Mouse (Mus musculus) heart, adult 2 months (tissue): Measurements from ENCODE around the gene Elmo1. TPM values are rescaled to one million over a fixed set of nuclear protein-coding genes. Genes with fewer than 3 reads are reported as not detected.

Source experiments
- DNase-seq, 2 experiments: peaks; one replicate each; pipeline ENCODE4 v3.0.0; 2021
- H3K27ac ChIP-seq: fragments of 200-600 bp; 2 replicates; pipeline ENCODE4 v1.8.1; 2022
- H3K27me3 ChIP-seq: fragments of 200-500 bp; 2 replicates; pipeline ENCODE4 v1.6.1; 2012; ENCODE audit warnings: mild to moderate bottlenecking, low read length, inconsistent platforms, mixed read lengths; ENCODE audit not compliant: control insufficient read depth, insufficient read depth
- H3K36me3 ChIP-seq: fragments of 200-500 bp; 2 replicates; pipeline ENCODE4 v1.6.1; 2012; ENCODE audit warnings: low read length, inconsistent platforms; ENCODE audit not compliant: control insufficient read depth, insufficient read depth
- H3K4me1 ChIP-seq: fragments of 200-500 bp; 2 replicates; pipeline ENCODE4 v1.6.1; 2011; ENCODE audit warnings: low read length; ENCODE audit not compliant: control insufficient read depth, insufficient read depth
- H3K4me3 ChIP-seq: fragments of 200-600 bp; 2 replicates; pipeline ENCODE4 v1.8.1; 2022
- H3K79me2 ChIP-seq: fragments of 200-500 bp; replicated peaks from 2 replicates; pipeline ENCODE4 v1.6.1; 2012; ENCODE audit warnings: mild to moderate bottlenecking, inconsistent platforms, low read length, moderate library complexity, mixed read lengths; ENCODE audit not compliant: control insufficient read depth, insufficient read depth
- H3K9ac ChIP-seq: fragments of 200-500 bp; 2 replicates; pipeline ENCODE4 v1.6.1; 2012; ENCODE audit warnings: low read depth, mild to moderate bottlenecking, control low read depth, inconsistent platforms, low read length, mixed read lengths
- CTCF ChIP-seq: fragments of 200-600 bp; IDR thresholded peaks from 2 replicates; pipeline ENCODE4 v1.8.1; 2022; ENCODE audit warnings: antibody characterized with exemption, mild to moderate bottlenecking, moderate library complexity
- EP300 ChIP-seq: fragments of 200-500 bp; IDR thresholded peaks from 2 replicates; pipeline ENCODE4 v1.6.1; 2011; ENCODE audit warnings: low read depth, low read length, control low read depth; ENCODE audit not compliant: insufficient read depth
- POLR2A ChIP-seq: fragments of 200-500 bp; IDR thresholded peaks from 2 replicates; pipeline ENCODE4 v1.6.1; 2011; ENCODE audit warnings: mild to moderate bottlenecking, low read depth, low read length, control low read depth; ENCODE audit not compliant: insufficient read depth
- WGBS: fragments of 180-500 bp; shearing (Covaris S2); methylation state at CpG from one replicate; pipeline ENCODE4 v1.1.7; 2018; 5-methylcytosine and 5-hydroxymethylcytosine counted together
- intact Hi-C: fragments of 180-260 bp; cut with DNase I; formaldehyde crosslinking; loops from one replicate; pipeline ENCODE4 v1.15.1; 2025
- polyA plus RNA-seq: library from polyadenylated mRNA; depleted of rRNA; stranded (reverse); fragments of >200 nt; gene quantifications from 2 replicates; pipeline ENCODE4 v1.2.3, GENCODE M21; 2012
- total RNA-seq, 2 experiments: library from RNA; stranded (reverse); gene quantifications; 2 replicates each; pipeline ENCODE4 v1.2.3; 2021

The Elmo1 gene
- total and polyA plus RNA-seq, 3 experiments, result 7.0 to 9.1 (median 7.1) TPM

- H3K4me1 ChIP-seq, result peaks cover 5% of the 10 kb centered on the region
- H3K79me2 ChIP-seq, result no peaks in the 10 kb centered on the region
- no peaks in the 10 kb centered on the region for H3K27me3 ChIP-seq
- peaks cover 2% of the 10 kb centered on the region; the same call in 1 of the 2 replicates for H3K36me3 ChIP-seq
- no peak overlapping the region for H3K27ac ChIP-seq
- intact Hi-C loops, result no loop called here
- DNase-seq, result no peak
- WGBS, result 81% methylated on average over 12 of the region's 12 CpGs
- no peak overlapping the region for H3K9ac ChIP-seq
- TF ChIP-seq EP300, result no peak
- TF ChIP-seq CTCF, result no peak
- no peak for TF ChIP-seq POLR2A
- H3K4me3 ChIP-seq, result no peak overlapping the region
These were observed 114.8 kb downstream of the Elmo1 start for GRCm38 (mm10) chr13:20205007-20205745.

DNA sequence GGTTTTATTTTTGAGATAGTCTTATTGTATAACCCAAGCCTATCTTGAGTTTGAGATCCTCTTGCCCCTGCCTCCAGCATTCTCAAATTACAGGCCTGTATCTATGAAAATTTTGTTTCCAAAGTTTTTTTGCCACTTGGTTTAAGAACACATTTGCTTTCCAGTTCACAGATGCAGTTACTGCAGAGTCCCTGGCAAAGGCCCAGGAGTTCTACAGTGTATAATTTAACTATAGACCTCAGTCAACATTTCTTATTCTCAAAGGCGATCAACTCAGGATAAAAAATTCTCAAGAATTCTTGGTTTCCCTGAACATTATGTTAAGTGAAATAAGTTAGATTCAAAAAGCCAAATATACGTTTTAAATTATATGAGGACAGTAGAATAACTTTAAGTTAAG is 115.3 kb downstream of the Elmo1 start:
- Histone ChIP-seq H3K4me3 (no peak overlapping the region), H3K79me2 (no peaks in the 10 kb centered on the region), H3K27ac (no peak overlapping the region), H3K4me1 (peaks cover 5% of the 10 kb centered on the region), H3K9ac (no peak overlapping the region), H3K27me3 (no peaks in the 10 kb centered on the region), H3K36me3 (peaks cover 2% of the 10 kb centered on the region; the same call in 1 of the 2 replicates)
- TF ChIP-seq EP300 (no peak), POLR2A (no peak), CTCF (no peak)
- DNase-seq, result no peak
- intact Hi-C loops, result no loop called here
- WGBS, result 85% methylated on average over 2 of the region's 2 CpGs

DNA sequence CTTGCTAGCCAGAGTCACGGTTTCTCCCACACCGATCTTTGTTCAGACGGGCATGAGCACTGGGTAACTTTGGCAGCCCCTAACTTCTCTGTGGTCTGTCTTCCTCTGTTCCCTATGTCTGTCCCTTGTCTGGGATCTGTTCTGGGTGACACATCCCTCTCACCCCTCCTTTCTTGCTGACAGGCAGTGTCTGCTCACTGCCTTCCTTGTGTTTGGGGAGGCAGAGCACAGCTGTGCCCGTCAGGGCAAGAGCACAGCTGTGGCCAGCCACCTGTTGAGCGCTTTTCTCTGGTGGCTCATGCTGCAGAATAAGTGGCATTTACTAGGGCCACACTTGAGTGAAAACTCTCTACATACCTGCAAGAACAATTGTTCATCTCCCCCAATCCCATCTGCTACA is 116.7 kb downstream of the Elmo1 start:
- no peak for DNase-seq
- Histone ChIP-seq H3K27ac (no peak overlapping the region), H3K36me3 (peaks cover 2% of the 10 kb centered on the region; the same call in 1 of the 2 replicates), H3K79me2 (no peaks in the 10 kb centered on the region), H3K4me3 (no peak overlapping the region), H3K9ac (no peak overlapping the region), H3K27me3 (no peaks in the 10 kb centered on the region), H3K4me1 (peaks cover 2% of the 10 kb centered on the region)
- 77% methylated on average over 5 of the region's 5 CpGs for WGBS
- TF ChIP-seq POLR2A, result no peak
- TF ChIP-seq CTCF, result no peak
- no peak for TF ChIP-seq EP300
- intact Hi-C loops, result no loop called here

- Histone ChIP-seq H3K4me1 (peaks cover 2% of the 10 kb centered on the region), H3K4me3 (no peak overlapping the region), H3K36me3 (peaks cover 2% of the 10 kb centered on the region; the same call in 1 of the 2 replicates), H3K9ac (no peak overlapping the region), H3K27me3 (no peaks in the 10 kb centered on the region), H3K79me2 (no peaks in the 10 kb centered on the region), H3K27ac (no peak overlapping the region)
- WGBS, result 38% methylated on average over 7 of the region's 7 CpGs
- intact Hi-C loops, result no loop called here
- no peak for DNase-seq
- TF ChIP-seq POLR2A (no peak), CTCF (peak; percentile 48)
These were observed 117.7 kb downstream of the Elmo1 start for GRCm38 (mm10) chr13:20207950-20208642.

GRCm38 (mm10) chr13:20208867-20209266 is 118.5 kb downstream of the Elmo1 start:
- H3K36me3 ChIP-seq, result peaks cover 2% of the 10 kb centered on the region; the same call in 1 of the 2 replicates
- intact Hi-C loops, result no loop called here
- no peak for DNase-seq
- no peaks in the 10 kb centered on the region for H3K27me3 ChIP-seq
- no peaks in the 10 kb centered on the region for H3K79me2 ChIP-seq
- H3K9ac ChIP-seq, result no peak overlapping the region
- WGBS, result 86% methylated on average over 5 of the region's 5 CpGs
- H3K4me3 ChIP-seq, result no peak overlapping the region
- no peak overlapping the region for H3K27ac ChIP-seq
- peaks cover 2% of the 10 kb centered on the region for H3K4me1 ChIP-seq
- TF ChIP-seq POLR2A, result no peak
- TF ChIP-seq EP300, result no peak
- TF ChIP-seq CTCF, result no peak

DNA sequence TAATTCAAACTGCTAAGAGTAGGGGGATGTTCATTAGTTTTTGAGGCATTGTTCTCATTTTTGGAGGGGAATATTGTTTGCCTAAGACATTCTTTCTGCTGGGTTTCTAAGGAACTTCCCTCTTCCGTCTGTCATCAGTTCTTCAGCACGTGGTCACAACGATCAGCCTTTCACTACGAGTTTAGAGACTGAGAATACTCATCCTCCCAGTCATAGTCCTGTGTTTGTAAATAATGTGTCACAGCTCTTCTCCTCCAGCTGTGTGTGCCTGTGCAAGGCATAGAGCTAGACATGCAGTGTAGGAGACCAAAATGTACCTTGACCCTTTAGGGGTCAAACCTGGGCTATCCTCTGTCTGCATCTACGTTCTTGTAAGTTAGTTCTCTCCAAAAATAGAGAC is 121.4 kb downstream of the Elmo1 start:
- TF ChIP-seq EP300 (no peak), CTCF (no peak), POLR2A (no peak)
- WGBS, result 37% methylated on average over 5 of the region's 5 CpGs
- Histone ChIP-seq H3K4me1 (peaks cover 2% of the 10 kb centered on the region), H3K4me3 (no peak overlapping the region), H3K79me2 (no peaks in the 10 kb centered on the region), H3K27ac (no peak overlapping the region), H3K9ac (no peak overlapping the region), H3K36me3 (peaks cover 2% of the 10 kb centered on the region; the same call in 1 of the 2 replicates), H3K27me3 (no peaks in the 10 kb centered on the region)
- DNase-seq, result no peak
- intact Hi-C loops, result loop anchor here (2.0 kb wide), 1 partner anchor 25 kb away; no protein-coding TSS in a partner anchor
